Mouse (Mus musculus): ENCODE results near the gene Gtf2b. TPM values are rescaled to one million over a fixed set of nuclear protein-coding genes. Genes with fewer than 3 reads are reported as not detected.

The Gtf2b gene
- polyA plus RNA-seq (2014; fragmentation: Nextera tagmentation; extraction: Ambion mirVana), result 99.8 and 112 TPM in 2 replicates

DNA sequence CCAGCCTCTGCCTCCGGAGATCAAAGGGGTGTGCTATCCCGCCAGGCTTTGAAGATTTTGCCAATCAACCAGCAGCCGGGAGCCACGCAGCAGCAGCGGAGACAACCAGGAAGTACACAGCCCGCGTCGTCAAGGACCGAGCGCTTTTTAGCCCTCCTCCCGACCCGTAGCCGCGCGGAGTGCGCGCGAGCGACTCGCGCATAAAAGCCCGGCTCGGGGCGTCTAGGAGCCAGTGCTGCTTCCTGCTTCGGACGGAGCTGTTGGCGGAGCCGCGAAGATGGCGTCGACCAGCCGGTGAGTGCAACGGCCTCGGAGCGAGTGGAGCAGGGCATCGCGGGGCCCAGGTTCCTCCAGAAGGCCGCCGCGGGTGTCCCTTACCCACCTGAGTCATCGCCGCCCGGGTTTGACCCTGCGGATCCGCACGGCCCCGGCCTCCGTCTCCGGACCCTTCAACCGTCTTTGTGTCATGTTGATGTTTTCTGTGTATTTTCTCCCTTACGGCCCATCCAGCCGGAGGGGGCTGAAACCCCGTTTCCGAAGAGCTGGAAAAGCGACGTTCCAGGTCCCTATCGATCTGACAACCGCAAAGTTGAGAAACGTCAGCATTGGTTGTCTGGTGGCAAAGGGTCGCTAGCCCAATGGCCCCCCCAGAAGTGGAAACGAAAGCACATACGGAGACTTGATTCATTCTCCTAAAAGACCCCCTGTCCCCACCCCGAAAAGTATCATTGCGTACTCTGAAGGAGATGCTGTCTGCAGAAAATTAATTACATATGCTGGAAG is at the start of gene Gtf2b:
TSS of gene Gtf2b (plus strand) at position 51 of the 783 bp plus-strand sequence.
- Histone ChIP-seq H3K27me3 (replicated peaks; ENCODE audit: control insufficient read depth, insufficient read depth, low read length) (no peaks in the 10 kb centered on the region), H3K4me1 (ENCODE audit: control insufficient read depth, insufficient read depth, low read length) (peaks cover 11% of the 10 kb centered on the region; the same call in 1 of the 2 replicates), H3K27ac (ENCODE audit: low read depth, low read length) (peak within 1 kb of the TSS; percentile 88), H3K9me3 (replicated peaks; ENCODE audit: control insufficient read depth, low read length) (no peaks in the 10 kb centered on the region), H3K4me2 (ENCODE audit: low read length) (peak within 1 kb of the TSS; percentile 91), H3K36me3 (ENCODE audit: control insufficient read depth, insufficient read depth, low read length) (no peaks in the 10 kb centered on the region), H3K4me3 (ENCODE audit: low read depth, low read length) (peak within 1 kb of the TSS; percentile 83), H3K9ac (ENCODE audit: low read length) (peak within 1 kb of the TSS; percentile 95)
- DNase-seq (ENCODE audit: low spot score) (peak; percentile 97), ATAC-seq (peak; percentile 100)
- 1% methylated on average over 57 of the region's 64 CpGs for WGBS

DNA sequence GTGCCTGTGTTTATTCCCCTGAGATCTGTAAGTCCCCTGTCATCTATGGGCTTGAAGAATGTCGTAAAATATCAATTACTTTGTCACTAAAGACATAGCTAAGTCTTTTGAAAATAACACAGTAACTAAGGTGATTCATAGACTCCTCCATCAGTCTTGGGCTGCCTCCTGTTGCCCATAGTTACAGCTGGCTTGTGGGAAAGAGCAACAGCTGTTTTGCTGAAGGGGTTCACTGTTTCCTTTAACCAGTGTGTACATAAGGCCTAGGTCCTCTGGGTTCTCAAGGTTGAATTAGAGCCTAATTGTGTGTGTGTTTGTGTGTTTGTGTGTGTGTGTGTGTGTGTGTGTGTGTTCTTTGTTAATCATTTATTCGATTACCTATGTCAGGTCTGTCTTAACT is 39.4 kb upstream of the Gtf2b start:
- Histone ChIP-seq H3K4me3 (ENCODE audit: low read depth, low read length) (no peak overlapping the region), H3K4me1 (ENCODE audit: control insufficient read depth, insufficient read depth, low read length) (no peaks in the 10 kb centered on the region), H3K27me3 (replicated peaks; ENCODE audit: control insufficient read depth, insufficient read depth, low read length) (no peaks in the 10 kb centered on the region), H3K4me2 (ENCODE audit: low read length) (no peak overlapping the region), H3K36me3 (ENCODE audit: control insufficient read depth, insufficient read depth, low read length) (no peaks in the 10 kb centered on the region), H3K9ac (ENCODE audit: low read length) (no peak overlapping the region), H3K9me3 (replicated peaks; ENCODE audit: control insufficient read depth, low read length) (no peaks in the 10 kb centered on the region), H3K27ac (ENCODE audit: low read depth, low read length) (no peak overlapping the region)
- no peak for ATAC-seq
- DNase-seq (ENCODE audit: low spot score), result no peak
- 70% methylated on average over 2 of the region's 2 CpGs for WGBS

DNA sequence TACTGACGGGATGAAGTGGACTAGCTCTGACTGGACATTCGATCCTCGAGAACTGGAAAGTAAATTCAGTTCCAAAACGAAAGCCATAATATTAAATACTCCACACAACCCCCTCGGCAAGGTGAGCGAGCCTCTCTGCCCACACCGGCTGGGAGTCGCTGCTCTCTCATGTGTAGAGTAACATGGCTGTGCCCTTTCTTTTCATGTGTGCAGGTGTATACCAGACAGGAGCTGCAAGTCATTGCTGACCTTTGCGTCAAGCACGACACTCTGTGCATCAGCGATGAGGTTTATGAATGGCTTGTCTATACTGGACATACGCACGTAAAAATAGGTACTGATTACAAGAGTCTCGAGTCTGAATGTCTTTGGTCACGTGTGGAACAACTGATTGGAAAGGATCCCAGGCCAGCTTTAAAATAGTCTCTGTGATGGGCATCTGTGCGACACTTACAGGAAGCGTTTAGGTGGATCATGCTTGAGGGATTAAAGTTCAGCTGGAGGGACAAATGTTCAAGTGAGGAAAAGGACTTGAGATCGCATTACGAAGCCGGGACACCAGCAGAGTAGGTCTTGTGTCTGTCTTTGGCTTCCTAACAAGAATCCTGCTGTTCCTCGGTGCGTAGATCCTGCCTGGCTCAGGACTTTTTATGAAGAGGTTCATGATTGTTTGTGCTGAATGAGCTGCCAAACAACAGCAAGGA is 38.7 kb upstream of the Gtf2b start:
- H3K9ac ChIP-seq (ENCODE audit: low read length), result no peak overlapping the region
- no peaks in the 10 kb centered on the region for H3K4me1 ChIP-seq (ENCODE audit: control insufficient read depth, insufficient read depth, low read length)
- DNase-seq (ENCODE audit: low spot score) (no peak), ATAC-seq (no peak)
- no peak overlapping the region for H3K4me3 ChIP-seq (ENCODE audit: low read depth, low read length)
- no peaks in the 10 kb centered on the region for H3K27me3 ChIP-seq (replicated peaks; ENCODE audit: control insufficient read depth, insufficient read depth, low read length)
- H3K9me3 ChIP-seq (replicated peaks; ENCODE audit: control insufficient read depth, low read length), result no peaks in the 10 kb centered on the region
- no peak overlapping the region for H3K27ac ChIP-seq (ENCODE audit: low read depth, low read length)
- H3K36me3 ChIP-seq (ENCODE audit: control insufficient read depth, insufficient read depth, low read length), result no peaks in the 10 kb centered on the region
- WGBS, result 88% methylated on average over 22 of the region's 22 CpGs
- no peak overlapping the region for H3K4me2 ChIP-seq (ENCODE audit: low read length)

DNA sequence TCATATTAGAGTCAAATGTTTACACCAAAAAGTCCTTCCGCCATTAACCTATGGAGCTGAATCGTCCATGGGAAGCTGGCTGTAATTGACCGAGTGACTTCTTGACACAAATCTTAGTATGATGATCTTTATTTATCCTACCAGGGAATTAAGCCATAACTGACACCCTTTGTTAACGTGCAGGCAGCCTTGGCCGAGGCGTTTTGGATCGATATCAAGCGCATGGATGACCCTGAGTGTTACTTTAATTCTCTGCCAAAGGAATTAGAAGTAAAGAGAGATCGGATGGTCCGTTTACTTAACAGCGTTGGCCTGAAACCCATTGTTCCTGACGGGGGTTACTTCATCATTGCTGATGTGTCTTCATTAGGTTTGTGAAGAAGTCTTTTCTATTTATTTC is 30.6 kb upstream of the Gtf2b start:
- H3K27me3 ChIP-seq (replicated peaks; ENCODE audit: control insufficient read depth, insufficient read depth, low read length), result no peaks in the 10 kb centered on the region
- no peak overlapping the region for H3K4me2 ChIP-seq (ENCODE audit: low read length)
- ATAC-seq (no peak), DNase-seq (ENCODE audit: low spot score) (no peak)
- no peak overlapping the region for H3K4me3 ChIP-seq (ENCODE audit: low read depth, low read length)
- WGBS, result 88% methylated on average over 12 of the region's 12 CpGs
- no peak overlapping the region for H3K9ac ChIP-seq (ENCODE audit: low read length)
- no peak overlapping the region for H3K27ac ChIP-seq (ENCODE audit: low read depth, low read length)
- H3K9me3 ChIP-seq (replicated peaks; ENCODE audit: control insufficient read depth, low read length), result no peaks in the 10 kb centered on the region
- H3K36me3 ChIP-seq (ENCODE audit: control insufficient read depth, insufficient read depth, low read length), result no peaks in the 10 kb centered on the region
- no peaks in the 10 kb centered on the region for H3K4me1 ChIP-seq (ENCODE audit: control insufficient read depth, insufficient read depth, low read length)

DNA sequence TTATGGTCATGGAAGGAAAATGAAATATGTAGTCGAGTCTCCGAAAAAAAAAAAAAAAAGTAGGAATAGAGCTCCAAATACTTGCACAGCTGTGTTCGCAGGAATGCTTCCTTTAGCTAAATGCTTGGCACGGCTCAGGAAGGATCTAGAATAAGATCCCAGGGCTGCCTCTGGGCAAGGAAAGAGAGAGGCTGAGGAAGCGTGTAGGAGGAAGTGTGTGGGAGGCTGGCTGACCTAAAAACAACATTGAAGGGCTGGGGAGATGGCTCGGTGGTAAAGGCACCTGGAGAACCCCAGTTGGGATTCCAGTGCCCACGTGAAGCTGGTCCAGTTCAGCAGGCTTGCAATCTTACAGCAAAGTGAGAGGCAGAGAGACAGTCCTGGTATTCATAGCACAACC is 23.9 kb upstream of the Gtf2b start:
- H3K27ac ChIP-seq (ENCODE audit: low read depth, low read length), result no peak overlapping the region
- no peak for ATAC-seq
- no peaks in the 10 kb centered on the region for H3K4me1 ChIP-seq (ENCODE audit: control insufficient read depth, insufficient read depth, low read length)
- no peak for DNase-seq (ENCODE audit: low spot score)
- no peaks in the 10 kb centered on the region for H3K9me3 ChIP-seq (replicated peaks; ENCODE audit: control insufficient read depth, low read length)
- 87% methylated on average over 7 of the region's 7 CpGs for WGBS
- H3K27me3 ChIP-seq (replicated peaks; ENCODE audit: control insufficient read depth, insufficient read depth, low read length), result no peaks in the 10 kb centered on the region
- no peak overlapping the region for H3K9ac ChIP-seq (ENCODE audit: low read length)
- H3K4me3 ChIP-seq (ENCODE audit: low read depth, low read length), result no peak overlapping the region
- H3K36me3 ChIP-seq (ENCODE audit: control insufficient read depth, insufficient read depth, low read length), result no peaks in the 10 kb centered on the region
- H3K4me2 ChIP-seq (ENCODE audit: low read length), result no peak overlapping the region

DNA sequence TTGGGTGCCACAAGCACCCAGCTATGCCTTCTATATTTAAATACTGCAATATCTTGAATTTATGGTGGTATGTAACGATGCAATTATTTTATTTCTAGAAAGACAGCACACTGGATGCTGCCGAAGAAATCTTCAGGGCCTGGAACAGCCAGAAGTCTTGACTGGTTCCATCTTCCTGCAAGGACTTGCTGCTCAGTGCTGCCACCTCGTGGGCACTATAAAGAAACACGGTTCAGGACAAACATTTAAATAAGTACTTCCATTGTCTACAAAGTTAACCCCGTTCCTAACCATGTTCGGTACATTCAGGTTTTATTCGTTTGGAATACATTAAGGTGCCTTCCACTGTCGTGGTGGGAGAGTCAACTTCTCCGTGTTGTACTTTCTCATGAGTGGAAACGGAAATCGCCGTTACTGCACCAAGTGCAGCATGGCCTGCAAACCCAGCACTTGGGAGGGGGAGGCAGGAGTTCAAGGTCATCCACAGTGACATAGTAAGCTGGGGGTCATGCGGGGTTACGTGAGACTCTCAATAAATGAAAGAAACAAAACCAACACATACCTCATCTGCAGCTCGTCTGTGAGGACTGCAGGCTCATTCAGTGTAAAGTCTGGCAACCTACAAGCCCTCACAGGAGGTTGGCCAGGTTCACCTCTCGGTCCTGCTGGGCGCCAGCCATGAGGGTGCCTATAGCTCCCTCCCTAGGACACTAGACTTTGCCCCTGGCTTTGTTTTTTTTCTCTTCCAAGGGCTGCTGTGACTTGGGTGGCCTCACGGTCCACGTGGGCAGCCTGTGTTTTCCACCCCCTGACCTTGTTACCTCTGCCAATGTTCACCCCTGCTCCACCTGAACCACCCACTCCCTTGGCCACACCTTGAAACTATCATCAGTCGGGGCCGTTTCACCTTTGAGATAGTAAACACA is 20.6 kb upstream of the Gtf2b start:
- no peaks in the 10 kb centered on the region for H3K27me3 ChIP-seq (replicated peaks; ENCODE audit: control insufficient read depth, insufficient read depth, low read length)

DNA sequence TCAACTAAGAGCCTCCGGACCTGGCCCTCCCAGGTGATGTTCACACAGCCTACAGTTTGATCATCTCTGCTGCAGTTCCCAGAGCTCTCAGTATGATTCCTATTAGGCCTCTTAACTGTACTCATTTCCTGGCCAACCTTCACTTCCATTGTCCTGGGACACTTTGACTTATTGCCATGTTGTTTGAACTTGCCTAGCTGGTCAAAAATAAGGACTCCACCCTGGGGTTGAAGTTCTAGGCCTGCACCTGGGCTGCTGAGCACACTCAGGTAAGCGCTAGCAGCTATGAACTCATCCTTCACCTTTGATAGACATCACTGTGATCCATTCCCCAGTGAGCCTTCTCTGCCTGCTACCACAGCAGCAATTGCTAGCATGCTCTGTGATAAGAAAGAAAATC is 19.8 kb upstream of the Gtf2b start:
- Histone ChIP-seq H3K9me3 (replicated peaks; ENCODE audit: control insufficient read depth, low read length) (no peaks in the 10 kb centered on the region), H3K4me2 (ENCODE audit: low read length) (no peak overlapping the region), H3K36me3 (ENCODE audit: control insufficient read depth, insufficient read depth, low read length) (no peaks in the 10 kb centered on the region), H3K9ac (ENCODE audit: low read length) (no peak overlapping the region), H3K27ac (ENCODE audit: low read depth, low read length) (no peak overlapping the region), H3K27me3 (replicated peaks; ENCODE audit: control insufficient read depth, insufficient read depth, low read length) (no peaks in the 10 kb centered on the region), H3K4me3 (ENCODE audit: low read depth, low read length) (no peak overlapping the region), H3K4me1 (ENCODE audit: control insufficient read depth, insufficient read depth, low read length) (no peaks in the 10 kb centered on the region)
- ATAC-seq, result no peak
- 97% methylated on average over 2 of the region's 2 CpGs for WGBS
- DNase-seq (ENCODE audit: low spot score), result no peak

More for the DNA sequence above, 20.6 kb upstream of the Gtf2b start:
- Histone ChIP-seq H3K4me2 (ENCODE audit: low read length) (no peak overlapping the region), H3K4me3 (ENCODE audit: low read depth, low read length) (no peak overlapping the region), H3K4me1 (ENCODE audit: control insufficient read depth, insufficient read depth, low read length) (no peaks in the 10 kb centered on the region), H3K9me3 (replicated peaks; ENCODE audit: control insufficient read depth, low read length) (no peaks in the 10 kb centered on the region), H3K9ac (ENCODE audit: low read length) (no peak overlapping the region), H3K27ac (ENCODE audit: low read depth, low read length) (no peak overlapping the region), H3K36me3 (ENCODE audit: control insufficient read depth, insufficient read depth, low read length) (no peaks in the 10 kb centered on the region)
- ATAC-seq (peak; percentile 60), DNase-seq (ENCODE audit: low spot score) (peak; percentile 81)
- WGBS, result 64% methylated on average over 21 of the region's 21 CpGs

DNA sequence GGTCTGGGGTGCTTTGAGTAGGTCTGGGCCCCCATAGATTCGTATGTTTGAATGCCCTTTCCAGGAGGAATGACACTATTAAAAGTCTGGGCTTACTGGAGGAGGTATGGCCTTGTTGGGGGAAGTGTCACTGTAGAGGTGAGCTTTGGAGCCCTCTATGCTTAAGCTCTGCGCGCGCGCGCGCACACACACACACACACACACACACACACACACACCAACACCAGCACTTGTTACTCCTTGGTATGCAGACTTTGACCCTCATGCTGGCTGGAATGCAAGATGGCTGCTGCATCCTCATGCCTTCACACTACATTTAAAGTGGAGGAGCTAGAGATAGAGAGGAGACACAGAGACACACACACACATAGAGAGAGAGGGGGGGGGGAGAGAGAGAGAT is 17.2 kb upstream of the Gtf2b start:
- Histone ChIP-seq H3K9ac (ENCODE audit: low read length) (no peak overlapping the region), H3K4me1 (ENCODE audit: control insufficient read depth, insufficient read depth, low read length) (no peaks in the 10 kb centered on the region), H3K4me3 (ENCODE audit: low read depth, low read length) (no peak overlapping the region), H3K4me2 (ENCODE audit: low read length) (no peak overlapping the region), H3K9me3 (replicated peaks; ENCODE audit: control insufficient read depth, low read length) (no peaks in the 10 kb centered on the region), H3K27me3 (replicated peaks; ENCODE audit: control insufficient read depth, insufficient read depth, low read length) (no peaks in the 10 kb centered on the region), H3K27ac (ENCODE audit: low read depth, low read length) (no peak overlapping the region), H3K36me3 (ENCODE audit: control insufficient read depth, insufficient read depth, low read length) (no peaks in the 10 kb centered on the region)
- DNase-seq (ENCODE audit: low spot score) (no peak), ATAC-seq (no peak)
- 92% methylated on average over 7 of the region's 7 CpGs for WGBS

Measured in forebrain, embryonic 14.5 days (tissue).